Mouse (Mus musculus): ENCODE results near the gene Trim25.

The Trim25 gene

DNA sequence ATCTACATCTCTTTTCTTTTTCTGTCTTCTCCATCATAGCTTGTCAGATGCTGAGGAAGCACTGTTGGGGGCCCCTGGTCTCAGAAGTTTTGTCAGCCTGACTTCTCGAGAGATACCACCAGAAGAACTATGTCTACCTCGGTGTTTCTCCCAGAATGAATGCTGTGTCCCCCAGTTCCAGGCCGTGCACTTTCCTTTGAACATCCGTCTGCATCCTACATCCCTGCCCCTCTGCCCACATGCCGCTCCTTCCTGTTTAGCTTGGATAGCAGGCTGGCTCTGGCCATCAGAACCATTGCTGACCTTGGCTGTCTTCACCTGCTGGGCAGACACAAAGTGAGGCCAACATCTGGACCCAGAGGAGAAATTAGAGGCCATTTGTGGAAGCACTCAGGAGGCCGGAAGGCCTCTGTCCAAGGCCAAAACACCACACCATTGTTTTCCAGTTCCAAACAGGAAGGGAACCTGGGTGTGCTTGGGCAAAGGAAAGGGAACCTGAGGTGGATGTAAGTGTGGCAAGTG, 68.2 kb downstream of the Trim25 start:
- DNase-seq: peak; percentile 98

DNA sequence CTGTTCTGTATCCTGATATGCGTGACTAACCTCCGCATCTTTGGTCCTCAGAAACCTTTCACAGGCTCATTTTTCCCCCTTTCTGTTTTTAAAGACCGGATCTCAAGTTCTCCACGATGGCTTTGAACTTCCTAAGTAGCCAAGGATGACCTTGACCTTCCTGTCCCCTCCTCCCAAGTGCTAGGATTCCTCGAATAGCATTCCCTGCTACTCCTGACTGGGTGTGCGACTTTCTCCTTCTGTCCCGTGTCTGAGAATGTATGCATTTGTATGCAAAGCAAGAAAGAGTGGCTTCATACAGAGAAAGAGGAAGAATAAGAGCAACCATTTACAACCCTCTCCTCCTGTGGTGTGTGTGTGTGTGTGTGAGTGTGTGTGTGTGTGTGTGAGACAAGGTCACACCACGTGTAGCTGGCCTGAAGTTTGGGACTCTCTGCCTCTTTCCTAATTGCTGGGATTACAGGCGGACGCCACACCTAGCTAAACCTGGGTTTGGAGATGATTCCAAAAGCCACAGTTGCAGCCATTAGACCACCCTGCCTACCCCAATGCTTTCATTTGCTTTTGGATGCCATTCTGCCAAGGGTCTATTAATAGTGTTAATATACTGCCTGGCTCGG, 68.8 kb downstream of the Trim25 start:
- DNase-seq: peak; percentile 89

DNA sequence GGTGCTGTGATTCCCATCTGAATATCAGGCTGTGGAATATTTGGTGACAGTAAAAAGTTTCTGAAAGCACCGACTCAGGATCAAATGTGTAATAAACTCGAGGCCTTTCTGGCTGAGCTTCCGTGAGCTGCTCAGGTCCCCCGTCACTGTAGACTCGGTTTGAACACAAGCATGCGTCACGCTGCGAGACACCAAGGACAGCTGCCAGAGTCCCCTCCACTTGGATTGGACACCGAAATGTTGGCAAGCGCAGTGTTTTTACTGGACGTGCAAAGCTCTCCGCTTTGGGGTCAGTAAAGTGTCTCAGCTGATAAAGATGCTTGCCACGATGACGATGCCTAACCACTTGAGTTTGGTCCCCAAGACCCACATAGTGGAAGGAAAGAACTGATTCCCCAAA, 69.5 kb downstream of the Trim25 start:
- DNase-seq: peak; percentile 98

DNA sequence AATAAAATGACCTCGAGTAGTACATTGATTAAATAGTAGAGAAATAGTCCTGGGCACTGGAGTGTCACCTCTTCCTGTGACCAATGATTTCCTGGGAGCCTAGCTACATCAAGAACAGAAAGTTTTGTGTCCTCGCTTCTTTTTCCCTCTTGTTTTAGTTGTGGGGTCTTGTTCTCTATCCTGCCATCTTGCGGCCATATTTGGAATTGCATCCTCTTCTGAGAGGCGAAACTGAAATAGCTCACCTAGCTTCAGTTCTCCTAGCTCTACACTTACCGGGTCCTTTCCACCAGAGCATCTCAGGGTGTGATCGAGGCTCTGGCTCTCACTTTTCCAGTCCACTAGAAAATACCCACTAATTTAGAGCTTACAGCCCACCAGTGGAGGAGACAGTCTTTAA, 70.1 kb downstream of the Trim25 start:
- peak; percentile 94 for DNase-seq

All from heart, adult 11 months (tissue).